Mouse (Mus musculus): ENCODE data around the gene Sema6c. TPM values are rescaled to one million over a fixed set of nuclear protein-coding genes. Genes with fewer than 3 reads are reported as not detected.
A peak's percentile ranks its signal among the peaks of the same experiment; 100 is the strongest.

Sema6c gene
- total RNA-seq, 2 experiments from 2014 or later = 2.3 to 3.7 TPM

DNA sequence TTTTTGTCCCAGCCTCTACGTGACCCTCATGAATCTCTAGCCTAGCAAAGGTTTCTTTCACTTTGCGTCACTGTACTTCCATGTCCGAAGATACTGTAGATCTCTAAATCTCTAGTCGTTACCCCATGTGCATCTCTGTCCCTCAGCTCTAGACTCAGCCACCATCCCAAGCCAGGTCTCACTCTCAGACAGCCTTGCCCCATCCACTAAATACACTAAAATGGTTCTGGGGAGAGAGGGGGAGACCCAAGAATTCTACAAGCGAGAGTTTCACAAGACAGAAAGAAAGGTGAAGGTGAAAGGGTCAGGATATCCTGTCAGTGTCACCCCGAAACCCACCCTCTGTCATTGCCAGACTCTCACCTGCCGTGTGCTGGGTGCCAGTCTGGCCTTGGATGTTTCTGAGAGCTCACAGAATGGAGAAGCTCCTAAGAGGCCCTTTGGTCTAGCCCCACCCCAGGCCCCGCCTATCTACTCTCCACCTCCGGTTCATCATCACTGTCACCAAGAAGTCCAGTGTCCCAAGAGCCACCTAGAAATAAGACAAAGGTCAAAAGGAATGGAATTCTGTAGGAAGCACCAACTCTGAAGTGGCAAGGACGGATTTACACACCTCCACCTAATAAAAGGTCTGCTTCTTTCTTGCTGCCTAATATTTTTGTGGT, 18.2 kb upstream of the Sema6c start, which contains the start of gene Tnfaip8l2:
Tnfaip8l2 (minus strand) TSS at position 409 of the 665 bp plus-strand sequence.
- peak in 1 of 2 experiments; percentile 38 for DNase-seq

DNA sequence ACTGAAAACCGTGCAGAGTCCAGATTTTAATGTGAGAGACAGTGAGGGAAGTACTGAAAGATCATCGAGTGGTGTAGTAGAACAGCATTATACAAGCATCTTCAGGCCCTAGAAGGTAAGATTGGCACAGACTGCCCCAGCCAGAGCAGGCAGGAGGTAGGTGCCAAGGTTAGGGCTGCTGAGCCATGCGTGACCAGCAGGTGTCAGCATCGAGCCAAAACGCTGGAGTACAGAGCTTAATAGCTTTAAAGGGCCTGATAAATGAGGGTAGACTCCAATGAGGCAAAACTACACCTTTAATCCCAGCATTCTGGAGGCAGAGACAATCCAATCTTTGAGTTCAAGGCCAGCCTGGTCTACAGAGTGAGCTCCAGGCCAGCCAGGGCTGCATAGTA, 17.6 kb upstream of the Sema6c start:
- peak; percentile 86 to 90 for DNase-seq

DNA sequence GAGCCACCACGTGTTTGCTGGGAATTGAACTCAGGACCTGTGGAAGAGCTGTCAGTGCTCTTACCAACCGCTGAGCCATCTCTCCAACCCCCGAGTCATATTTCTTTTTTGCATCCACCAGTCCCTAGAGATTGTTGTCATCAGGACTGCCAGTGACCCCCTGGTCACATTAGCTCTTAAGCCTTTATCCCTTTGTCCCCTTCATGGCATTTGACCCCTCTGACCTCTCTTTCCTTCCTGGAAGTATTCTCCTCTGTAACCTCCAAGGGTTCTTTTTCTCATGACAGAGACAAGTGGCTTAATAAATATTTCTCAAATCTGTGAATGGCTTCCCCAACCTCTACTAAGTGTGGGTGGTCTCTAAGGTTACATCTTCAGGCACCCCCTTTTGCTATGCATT, 12.3 kb upstream of the Sema6c start:
- DNase-seq = no peak

DNA sequence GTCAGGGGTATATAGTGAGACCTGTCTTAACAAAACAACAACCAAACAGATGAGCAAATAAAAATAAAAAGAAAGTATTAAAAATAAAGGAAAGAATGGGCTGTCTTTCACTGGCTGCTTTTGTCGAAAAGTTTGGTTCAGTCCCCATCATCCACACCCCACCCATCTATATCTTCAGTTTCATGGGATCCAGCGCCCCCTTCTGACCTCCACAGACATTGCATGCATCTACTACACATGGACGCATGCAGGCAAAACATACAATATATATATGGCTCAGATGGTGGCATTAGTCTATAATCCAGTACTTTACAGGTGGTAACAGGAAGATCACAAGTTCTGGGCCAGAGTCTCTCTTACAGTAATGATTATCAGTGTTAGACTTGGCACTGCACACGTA, 6.4 kb upstream of the Sema6c start:
- peak; percentile 48 to 56 for DNase-seq

DNA sequence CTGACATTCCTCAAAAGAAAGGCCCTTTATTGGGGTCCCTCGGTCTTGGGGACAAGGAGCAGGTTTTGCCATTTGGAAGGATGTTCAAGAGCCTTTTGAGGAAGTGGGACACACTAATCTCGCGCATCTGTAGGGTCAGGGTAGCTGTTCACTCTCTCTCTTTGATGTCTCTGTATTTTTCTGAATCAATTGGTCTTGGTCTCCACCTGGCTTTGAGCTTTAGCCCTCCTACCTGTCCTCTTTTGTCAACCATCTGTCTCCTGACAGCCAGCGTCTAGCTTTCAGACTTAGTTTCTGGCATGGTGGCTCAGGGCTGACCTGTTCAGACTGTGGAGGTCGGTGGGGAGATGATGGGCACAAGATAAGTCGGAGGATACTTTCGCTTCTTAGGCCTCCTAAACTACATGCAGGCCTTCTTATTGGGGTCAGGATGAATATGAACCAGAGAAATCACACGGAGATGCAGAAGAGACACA, 708 bp upstream of the Sema6c start:
- no peak for DNase-seq

DNA sequence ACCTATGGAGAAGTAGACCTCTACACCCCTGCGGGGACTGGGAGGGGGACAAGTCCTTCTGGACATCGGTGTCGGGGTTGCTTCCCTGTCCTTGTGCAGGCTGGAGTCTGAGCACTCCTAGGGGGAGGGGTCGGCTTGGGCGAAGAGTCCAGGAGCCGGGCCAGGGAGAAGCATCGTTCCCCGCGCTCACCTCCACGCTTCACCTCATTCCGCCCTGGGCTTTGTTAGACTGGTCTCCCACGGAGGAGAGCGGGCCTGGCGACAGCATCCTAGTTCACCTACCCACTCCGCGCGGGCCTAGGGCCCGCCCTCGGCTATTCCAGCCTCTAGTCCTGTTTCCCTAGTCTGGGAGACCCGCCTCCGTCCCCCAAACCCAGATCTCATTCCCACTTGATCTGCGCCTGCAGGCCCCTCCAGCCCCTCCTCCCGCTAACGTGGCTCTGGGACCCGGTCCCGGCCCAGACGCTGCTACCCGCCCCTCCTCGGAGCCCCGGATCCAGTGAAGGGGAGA, 839 bp downstream of the Sema6c start:
- no peak for DNase-seq

DNA sequence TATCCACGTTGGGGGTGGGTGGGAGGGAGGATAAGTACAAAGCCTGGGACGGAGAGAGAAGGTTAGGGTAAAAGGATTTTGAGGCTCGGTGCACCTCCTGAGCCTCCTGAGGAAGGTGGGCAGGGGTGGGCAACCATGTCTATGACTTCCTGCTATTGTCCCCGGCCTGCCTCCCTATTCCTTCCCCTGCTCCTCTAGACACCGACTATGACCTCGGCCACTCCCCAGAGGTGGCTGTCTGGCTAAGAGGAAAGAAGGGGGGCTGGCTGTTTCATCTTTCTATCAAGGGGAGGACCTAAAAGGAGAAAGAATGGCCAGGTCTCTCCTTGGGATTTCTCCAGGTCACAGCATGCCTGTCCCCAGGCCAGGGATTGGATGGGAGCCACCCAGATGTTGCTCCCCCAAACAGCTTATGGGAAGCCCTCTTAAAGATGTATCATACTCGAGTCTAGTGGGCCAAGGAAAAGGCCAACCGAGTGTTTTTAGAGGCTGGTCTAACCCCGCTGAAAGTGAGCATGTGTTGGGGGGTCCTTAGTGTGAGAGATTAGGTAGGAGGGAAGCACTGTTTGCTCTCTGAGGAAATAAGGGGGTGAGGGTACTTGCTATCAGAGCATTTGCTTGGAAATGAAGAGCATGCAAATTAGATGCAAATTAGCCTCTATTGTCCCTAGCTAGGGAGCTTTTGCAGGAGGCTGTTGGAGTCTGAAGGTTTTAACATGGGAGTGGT, 1.5 kb downstream of the Sema6c start:
- DNase-seq = no peak

DNA sequence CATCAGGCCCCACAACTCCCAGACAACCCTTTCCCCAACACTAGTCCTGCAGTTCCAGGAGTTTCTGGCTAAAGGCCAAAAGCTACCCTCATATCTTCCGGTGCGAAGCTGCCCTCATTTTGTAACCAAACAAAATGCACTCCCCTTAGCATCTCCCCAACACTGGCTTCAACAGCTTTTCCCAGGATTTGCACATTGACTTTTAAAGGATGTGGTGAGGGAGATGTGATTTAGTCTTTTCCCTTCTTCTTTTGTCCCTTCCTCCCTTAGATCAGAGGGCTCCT, 2.0 kb downstream of the Sema6c start:
- DNase-seq = no peak

DNA sequence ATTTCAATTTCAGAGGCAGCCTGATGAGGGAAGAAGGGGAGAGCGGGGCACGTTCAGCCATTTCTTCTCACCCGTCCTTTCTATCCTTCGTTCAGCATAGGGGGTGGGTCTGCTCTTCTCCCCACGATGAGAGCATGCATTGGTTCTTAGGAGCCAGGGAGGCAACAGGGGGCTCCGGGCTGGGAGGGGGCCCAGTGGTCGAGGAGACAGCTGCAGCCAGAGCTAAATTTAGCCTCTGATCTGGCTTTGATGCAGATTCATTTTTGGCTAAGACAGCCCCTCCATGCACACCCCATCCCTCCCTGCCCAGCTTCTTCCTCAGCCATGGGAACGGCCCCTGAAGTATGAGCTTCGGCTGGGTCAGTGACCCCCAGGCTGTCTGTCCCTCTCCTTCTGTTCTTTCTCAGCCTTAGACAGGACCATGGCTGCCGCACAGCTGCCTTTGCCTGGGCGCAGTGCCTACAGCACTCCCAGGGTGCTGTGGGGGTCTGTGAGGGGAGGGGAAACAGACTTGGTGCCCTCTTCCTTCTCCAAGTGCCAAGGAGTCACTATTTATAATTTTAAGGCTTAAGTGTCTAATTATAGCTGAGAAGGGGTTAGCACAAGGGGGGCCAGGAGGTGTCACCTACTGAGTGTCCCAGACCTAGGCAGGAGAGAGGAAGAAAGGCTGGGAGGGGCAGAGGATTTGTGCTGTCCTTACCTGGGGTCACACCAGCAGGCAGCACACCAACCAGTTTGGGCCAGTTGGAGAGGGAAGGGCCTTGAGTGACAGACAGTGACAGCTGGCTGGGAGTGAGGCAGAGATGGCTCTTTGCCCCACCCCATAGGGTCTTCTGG, 3.4 kb downstream of the Sema6c start:
- no peak for DNase-seq

DNA sequence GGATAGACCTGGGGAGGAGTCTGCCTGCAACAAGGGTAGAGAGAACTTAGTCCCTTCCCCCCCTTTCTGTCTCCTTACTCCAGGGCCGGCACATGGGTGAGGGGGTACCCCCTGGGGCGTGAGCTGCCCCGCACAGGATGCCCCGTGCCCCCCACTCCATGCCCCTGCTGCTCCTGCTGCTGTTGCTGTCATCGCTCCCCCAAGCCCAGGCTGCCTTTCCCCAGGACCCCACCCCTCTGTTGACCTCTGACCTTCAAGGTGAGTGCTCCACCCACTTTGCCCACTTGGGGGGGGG, 3.9 kb downstream of the Sema6c start:
- no peak for DNase-seq

DNA sequence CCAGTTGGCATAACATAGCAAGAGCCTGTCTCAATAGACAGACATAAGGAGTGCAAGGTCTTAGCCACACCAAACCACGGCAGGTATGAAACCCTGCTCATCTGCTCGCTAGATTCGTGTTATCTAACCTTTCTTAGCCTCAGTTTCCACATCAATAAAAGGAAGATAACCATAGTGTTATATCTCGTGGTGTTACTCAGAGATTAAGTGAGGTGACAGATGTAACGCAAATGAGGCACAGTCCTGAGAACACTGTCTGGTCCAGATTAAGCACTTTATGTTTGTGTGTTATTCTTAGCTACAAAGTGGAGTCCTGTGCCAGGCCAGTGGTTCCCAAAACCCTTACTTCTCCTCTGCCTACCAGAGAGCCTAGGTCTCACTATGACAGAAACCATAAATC, 4.6 kb downstream of the Sema6c start:
- DNase-seq = no peak

DNA sequence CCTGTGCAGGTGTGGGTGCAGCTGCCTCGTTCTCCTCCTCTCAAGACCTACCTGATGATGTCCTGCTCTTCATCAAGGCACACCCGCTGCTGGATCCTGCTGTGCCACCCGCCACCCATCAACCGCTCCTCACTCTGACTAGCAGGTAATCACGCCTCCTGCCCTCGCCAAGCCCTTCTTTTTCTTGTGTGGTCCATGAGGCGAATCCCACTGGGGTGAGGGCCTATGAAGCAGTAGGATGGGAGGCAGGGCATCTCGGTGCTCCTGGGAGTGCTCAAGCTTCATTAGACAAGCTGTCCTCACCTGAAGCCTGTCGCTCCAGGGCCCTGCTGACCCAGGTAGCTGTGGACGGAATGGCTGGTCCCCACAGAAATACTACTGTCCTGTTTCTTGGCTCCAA, 9.7 kb downstream of the Sema6c start:
- DNase-seq = no peak

DNA sequence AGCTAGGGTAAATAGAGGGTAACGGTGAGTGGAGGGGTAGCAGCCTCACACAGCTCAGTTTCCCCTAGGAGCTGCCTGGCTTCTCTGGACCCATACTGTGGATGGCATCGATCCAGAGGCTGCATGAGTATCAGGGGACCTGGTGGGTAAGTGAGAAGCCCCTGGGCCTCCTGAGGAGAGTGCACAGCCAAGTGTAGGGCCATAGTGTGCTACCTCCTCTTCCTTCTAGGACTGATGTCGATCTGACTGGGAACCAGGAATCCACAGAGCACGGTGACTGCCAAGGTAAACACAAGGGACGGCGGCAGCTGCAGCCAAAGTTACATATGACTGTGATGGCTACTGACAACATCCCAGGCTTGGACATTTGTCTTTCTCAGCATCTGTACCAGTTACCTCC, 10.8 kb downstream of the Sema6c start:
- DNase-seq = no peak

DNA sequence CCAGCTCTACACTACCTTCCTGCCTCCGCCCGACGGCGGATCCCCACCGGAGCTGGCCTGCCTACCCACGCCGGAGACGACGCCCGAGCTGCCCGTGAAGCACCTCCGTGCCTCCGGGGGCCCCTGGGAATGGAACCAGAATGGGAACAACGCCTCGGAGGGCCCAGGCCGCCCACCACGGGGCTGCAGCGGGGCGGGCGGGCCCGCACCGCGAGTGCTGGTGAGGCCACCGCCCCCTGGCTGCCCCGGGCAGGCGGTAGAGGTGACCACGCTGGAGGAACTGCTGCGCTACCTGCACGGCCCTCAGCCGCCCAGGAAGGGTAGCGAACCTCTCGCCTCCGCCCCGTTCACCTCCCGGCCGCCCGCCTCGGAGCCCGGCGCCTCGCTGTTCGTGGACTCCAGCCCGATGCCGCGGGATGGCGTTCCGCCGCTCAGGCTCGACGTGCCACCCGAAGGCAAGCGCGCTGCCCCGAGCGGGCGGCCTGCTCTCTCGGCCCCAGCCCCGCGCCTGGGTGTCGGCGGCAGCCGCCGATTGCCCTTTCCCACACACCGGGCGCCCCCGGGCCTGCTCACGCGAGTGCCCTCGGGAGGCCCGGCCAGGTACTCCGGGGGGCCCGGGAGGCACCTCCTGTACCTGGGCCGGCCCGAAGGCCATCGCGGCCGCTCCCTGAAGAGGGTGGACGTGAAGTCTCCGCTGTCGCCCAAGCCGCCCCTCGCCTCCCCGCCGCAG, 12.4 kb downstream of the Sema6c start:
- no peak for DNase-seq

DNA sequence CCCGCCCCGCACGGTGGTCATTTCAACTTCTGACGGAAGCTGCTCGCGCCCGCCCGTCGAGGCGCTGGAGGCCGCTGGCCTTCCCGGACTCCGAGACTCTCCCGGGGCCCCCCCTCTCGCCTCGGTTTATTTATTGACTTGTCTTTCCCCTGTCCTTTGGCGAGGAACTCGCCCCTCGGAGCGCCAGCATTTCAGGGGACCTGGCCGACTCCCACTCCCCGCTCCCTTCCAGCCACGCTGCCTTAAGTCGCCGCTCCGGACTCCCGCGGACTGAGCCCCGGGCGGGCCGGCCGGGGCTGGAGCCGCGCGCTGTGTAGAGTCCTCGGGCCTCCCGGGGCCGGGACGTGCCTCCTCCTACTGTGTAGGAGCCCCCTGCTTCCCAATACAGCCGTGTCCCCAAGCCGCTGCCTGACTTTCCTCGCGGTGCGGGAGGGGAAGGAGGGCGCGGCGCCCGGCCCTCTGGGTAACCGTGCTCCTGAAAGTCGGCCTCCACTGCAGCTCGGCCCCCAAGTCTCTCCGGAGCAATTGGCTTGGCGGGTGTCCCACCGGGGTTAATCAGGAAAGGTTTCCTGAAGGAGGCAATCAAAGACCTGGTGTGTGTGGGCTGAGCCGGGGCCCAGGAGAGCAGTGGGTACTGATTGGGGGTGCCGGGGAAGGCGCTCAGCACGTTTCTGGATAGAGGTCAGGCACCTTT, 13.1 kb downstream of the Sema6c start:
- peak; percentile 38 to 53 for DNase-seq

DNA sequence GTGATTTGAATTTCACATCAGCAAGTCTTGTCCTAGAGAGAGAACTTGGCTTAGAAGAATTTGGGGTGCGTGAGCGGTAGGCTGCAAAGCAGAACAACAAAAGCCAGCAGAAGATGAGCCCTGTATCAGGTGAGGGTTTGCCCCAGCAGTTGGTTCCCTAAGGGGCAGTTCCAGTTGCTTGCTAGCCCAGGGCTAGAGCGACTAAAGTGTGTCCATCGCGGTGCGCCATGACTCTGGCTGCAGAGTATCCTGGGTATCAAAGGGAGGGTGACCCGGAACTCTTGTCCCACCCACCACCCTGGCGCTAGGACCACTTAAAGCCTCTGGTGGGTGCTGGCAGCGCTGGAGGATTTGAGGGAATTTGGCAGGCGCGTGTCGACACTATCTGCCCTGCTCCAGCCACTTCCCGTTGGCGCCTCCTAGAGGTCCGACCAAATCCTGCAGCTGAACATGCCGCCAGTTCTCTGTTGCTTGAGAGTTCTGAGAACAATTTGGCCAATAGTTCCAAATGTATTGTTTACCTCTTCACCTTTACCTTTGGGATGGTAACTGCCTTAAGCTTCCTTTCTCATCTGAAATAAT, 13.8 kb downstream of the Sema6c start:
- peak; percentile 89 to 91 for DNase-seq

DNA sequence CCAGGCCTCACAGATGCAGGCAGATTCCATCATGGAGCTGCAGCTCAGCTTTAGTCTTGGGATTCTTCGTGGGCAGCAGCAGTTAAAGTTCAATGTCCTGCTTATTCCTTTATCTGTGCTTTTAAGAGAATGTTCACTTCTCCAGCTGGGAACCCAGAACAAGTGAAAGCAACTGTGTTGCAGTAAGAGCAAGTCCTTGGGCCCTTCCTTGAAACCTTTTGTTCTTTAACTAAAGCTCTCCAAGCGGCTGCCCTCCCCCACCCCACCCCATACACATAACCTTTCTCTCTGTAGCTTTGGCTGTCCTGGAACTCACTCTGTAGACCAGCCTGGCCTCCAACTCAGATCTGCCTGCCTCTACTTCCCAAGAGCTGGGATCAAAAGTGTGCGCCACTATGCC, 16.2 kb downstream of the Sema6c start:
- DNase-seq = no peak

DNA sequence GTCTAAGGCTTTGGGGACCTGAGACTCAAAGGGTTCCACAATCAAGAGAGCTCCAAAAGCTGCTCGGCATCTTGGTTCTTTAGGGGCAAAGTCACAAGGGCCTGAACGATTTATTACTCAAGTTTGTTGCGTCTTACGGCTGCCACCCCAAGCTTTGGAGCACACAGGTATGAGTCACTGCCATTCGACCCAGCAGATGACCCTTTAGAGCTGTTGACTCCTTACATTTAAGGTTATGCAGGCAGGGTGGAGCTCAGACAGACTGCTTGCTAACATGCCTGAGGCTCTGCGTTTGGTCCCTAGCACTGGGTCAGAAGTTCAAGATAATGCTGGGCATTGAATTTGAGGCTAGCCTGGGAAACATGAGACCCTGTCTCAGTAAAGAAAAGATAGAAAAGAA, 17.3 kb downstream of the Sema6c start:
- no peak for DNase-seq

DNA sequence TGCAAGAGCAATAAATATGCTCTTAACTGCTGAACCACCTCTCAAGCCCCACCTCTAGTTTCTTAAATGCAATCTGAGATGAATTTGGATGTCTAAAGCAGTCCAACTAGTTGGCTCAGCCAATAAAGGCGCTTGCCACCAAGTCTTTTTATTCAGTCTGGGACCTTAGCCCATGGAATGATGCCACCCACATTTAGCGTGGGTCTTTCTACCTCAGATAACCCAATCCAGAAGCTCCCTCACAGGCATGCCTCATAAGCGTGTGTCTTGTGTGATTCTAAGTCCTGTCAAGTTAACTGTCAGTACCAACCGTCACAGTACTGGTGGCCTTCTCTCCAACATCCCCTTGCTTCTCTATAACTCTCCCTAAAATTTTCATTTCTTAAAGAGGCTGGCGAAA, 18.7 kb downstream of the Sema6c start:
- no peak for DNase-seq

DNA sequence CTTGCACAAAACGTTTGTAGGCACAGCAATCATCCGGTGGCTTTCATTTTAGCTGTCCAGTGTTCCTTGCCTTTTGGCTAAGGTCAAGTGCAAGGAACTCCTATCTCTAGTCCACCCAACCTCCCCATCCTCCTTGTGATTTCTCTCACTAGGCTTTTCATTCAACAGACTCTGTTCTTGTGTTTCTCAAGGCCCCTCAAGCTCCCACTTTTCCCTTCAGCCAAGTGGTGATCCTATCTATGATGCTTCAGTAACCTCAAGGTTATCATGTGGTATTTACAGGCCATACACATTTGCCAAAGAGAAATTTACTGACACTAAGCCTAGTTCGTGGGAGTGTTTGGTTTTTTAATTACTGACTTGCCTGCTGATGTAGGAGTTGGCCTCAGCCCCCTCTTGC, 19.6 kb downstream of the Sema6c start:
- no peak for DNase-seq

DNA sequence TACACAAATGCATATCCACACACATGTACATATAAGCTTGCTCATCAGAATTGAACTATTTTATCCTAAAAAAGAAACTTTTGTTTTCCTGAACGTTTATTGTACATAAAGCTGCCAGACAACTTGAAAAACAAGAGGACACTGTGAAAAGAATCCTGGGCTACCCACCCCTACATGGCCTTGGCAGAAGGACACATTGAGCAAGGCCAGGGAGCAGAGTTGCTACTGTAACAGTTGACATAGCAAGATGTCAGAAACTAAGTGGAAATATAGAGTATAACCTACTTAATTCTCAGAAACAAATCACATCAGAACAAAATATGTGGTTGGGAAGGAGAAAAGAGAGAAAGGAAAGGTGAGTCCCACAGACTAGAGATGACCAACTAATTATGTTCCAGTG, 21.6 kb downstream of the Sema6c start:
- peak; percentile 63 to 64 for DNase-seq
